Mouse (Mus musculus) testis, postnatal 10 days (tissue): Measurements from ENCODE around the gene Prl3c1.
"Not testable (repeated sequence)": the region's sequence is repeated elsewhere in the genome, so short reads cannot be mapped to it uniquely, and the experiment has no call there.

Experiments used
- DNase-seq: peaks from one replicate; pipeline ENCODE4 v3.0.0; 2021; ENCODE audit warnings: low spot score

Prl3c1 gene

GRCm38 (mm10) chr13:27196359-27196758 lies at the start of gene Prl3c1:
Gene Prl3c1, plus strand, starts transcription at chr13:27196659.
- no peak for DNase-seq

GRCm38 (mm10) chr13:27148264-27148663 lies 48.2 kb upstream of the Prl3c1 start:
- DNase-seq, result no peak

GRCm38 (mm10) chr13:27156490-27156889 lies 40.0 kb upstream of the Prl3c1 start, which contains the start of gene Prl3d3:
Gene Prl3d3, plus strand, starts transcription at chr13:27156790.
- DNase-seq, result not testable (repeated sequence)

GRCm38 (mm10) chr13:27241547-27241946 lies 45.1 kb downstream of the Prl3c1 start, which contains the start of gene Prl3b1:
Gene Prl3b1, plus strand, starts transcription at chr13:27241847.
- no peak for DNase-seq
